Mouse (Mus musculus) liver, postnatal 0 days (tissue): ENCODE results near the gene Setdb1.

ENCODE experiments used
- CTCF ChIP-seq: sonication (generic); IDR thresholded peaks from 2 replicates; pipeline ENCODE4 v1.5.1; 2016; ENCODE audit warnings: antibody characterized with exemption, low read depth
- EP300 ChIP-seq: IDR thresholded peaks from 2 replicates; pipeline ENCODE4 v1.6.1; 2016; ENCODE audit warnings: antibody characterized with exemption, low read depth, mild to moderate bottlenecking

GRCm38 (mm10) chr3:95394385-95394784 lies 37.4 kb upstream of the Setdb1 start:
- TF ChIP-seq CTCF = peak; percentile 57
- TF ChIP-seq EP300 = no peak
